Mouse (Mus musculus) ES-E14 (cell line): ENCODE measurements at regions not wholly inside any gene's neighbourhood (a gene's known extent, or its start where the extent isn't known, plus 50 kb on each side); places are given as distances from the start of the nearest gene placed in this dataset.

ENCODE experiments used
- CHD2 ChIP-seq: IDR thresholded peaks from 2 replicates; pipeline ENCODE4 v1.6.1; 2014; ENCODE audit warnings: mild to moderate bottlenecking, low read depth, low read length, inconsistent platforms
- HCFC1 ChIP-seq: IDR thresholded peaks from 2 replicates; pipeline ENCODE4 v1.6.1; 2012; ENCODE audit warnings: low read length, inconsistent platforms, borderline replicate concordance; ENCODE audit not compliant: insufficient read depth
- MAFK ChIP-seq: IDR thresholded peaks from 2 replicates; pipeline ENCODE4 v1.6.1; 2014; ENCODE audit warnings: mild to moderate bottlenecking, low read depth, low read length, inconsistent platforms; ENCODE audit not compliant: insufficient read depth
- ZC3H11A ChIP-seq: IDR thresholded peaks from 2 replicates; pipeline ENCODE4 v1.6.1; 2012; ENCODE audit warnings: low read depth, mild to moderate bottlenecking, inconsistent platforms, low read length, borderline replicate concordance
- ZNF384 ChIP-seq: IDR thresholded peaks from 2 replicates; pipeline ENCODE4 v1.6.1; 2012; ENCODE audit warnings: low read depth, low read length, inconsistent platforms

DNA sequence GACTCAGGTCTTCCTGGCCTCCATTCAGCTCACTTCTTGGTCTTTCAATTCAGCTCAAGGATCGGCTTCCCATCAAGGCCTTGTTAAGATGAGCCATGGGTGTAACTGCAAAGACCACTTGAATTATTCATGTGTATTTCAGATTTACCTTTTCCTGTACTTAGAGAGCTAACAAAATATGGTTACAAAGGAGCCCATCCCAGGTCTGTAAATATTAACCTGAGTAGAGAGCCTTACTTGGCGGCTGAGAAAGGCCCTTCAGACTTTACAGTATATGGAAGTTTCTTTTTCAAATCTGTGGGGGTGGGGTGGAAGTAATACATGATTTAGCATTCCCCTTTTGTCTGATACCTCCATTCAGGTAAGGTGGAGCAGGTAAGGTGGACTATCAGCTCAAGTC lies 735.7 kb downstream of the 1700064H15Rik start:
- no peak for TF ChIP-seq ZNF384
- TF ChIP-seq HCFC1: no peak
- no peak for TF ChIP-seq MAFK
- no peak for TF ChIP-seq ZC3H11A
- TF ChIP-seq CHD2: no peak
